Mouse (Mus musculus) ES-Bruce4 (cell line): ENCODE results near the gene Arfgap3.
"Not testable (repeated sequence)": the region's sequence is repeated elsewhere in the genome, so short reads cannot be mapped to it uniquely, and the experiment has no call there.

ENCODE experiments used
- CTCF ChIP-seq: IDR thresholded peaks from one replicate; pipeline ENCODE4 v1.8.1; 2011; ENCODE audit warnings: low read depth, low read length
- EP300 ChIP-seq: IDR thresholded peaks from 2 replicates; pipeline ENCODE4 v1.6.1; 2011; ENCODE audit warnings: low read depth, low read length; ENCODE audit not compliant: insufficient read depth
- POLR2A ChIP-seq: IDR thresholded peaks from one replicate; pipeline ENCODE4 v1.8.1; 2011; ENCODE audit warnings: low read length; ENCODE audit not compliant: insufficient read depth

GRCm38 (mm10) chr15:83269985-83270384 is 80.1 kb downstream of the Arfgap3 start:
- not testable (repeated sequence) for TF ChIP-seq CTCF, POLR2A, EP300
